Mouse (Mus musculus): ENCODE data around the gene Tha1.

DNA sequence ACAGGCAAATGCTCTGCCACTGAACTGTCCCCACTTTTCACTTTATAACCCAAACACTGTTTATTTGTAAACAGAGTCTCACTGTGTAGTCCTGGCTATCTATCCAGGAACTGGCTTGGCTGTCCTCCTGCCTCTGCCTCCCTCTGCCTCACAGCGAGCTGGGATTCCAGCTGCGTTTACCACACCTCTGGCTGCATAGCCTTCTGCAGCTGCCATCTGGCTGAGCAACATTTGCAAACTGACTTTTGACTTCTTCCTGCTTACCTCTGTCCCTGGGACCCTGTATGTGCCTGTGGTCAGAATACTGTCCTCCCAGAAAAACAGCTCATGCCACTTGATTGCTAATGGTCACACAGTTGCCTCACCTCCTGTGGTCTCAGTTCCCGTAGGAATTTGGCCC lies 45.9 kb downstream of the Tha1 start:
- TF ChIP-seq CTCF (IDR thresholded peaks at IDR 0.05) (no peak), EP300 (IDR thresholded peaks at IDR 0.05; ENCODE audit: insufficient read depth, low read depth, low read length) (no peak)

Measured in heart, adult 2 months (tissue).